Mouse (Mus musculus) cerebellum, postnatal 10 days (tissue): Measurements from ENCODE around the gene Ccng2.

Experiments used
- DNase-seq, 2 experiments: peaks; one replicate each; pipeline ENCODE4 v3.0.0; 2021; ENCODE audit warnings: mixed read lengths in 2 of 2

The Ccng2 gene

DNA sequence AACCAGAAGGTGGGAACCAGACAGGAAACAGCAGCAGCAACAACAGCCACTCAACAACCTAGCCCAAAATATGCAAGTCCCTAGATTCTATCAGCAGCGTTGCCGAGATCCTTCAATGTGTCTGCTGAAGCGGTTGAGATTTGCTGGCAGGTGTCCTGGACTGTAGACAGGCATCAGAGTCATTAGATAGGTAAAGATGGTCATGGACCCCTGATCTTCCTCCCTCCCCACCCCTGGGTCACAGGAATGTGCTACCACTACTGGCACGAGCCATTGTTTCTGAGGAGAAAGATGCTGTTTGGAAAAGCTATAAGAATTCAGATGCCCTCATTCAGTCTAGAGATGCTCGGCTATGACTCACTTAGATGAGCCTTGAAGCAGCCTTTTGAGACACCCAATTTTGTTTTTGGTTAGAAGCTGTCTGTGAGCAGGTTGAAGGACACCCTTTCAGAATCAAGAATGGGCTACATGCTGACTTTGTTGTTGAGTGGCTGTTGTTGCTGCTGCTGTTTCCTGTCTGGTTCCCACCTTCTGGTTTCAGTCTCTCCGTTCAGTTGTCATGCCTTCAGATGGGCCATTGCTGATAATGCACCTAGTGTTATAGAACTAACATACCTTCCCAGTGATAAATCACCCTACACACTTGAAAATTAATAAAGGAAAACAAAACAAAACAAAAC lies 3.5 kb upstream of the Ccng2 start:
- DNase-seq = no peak

GRCm38 (mm10) chr5:93264136-93264700 lies 2.8 kb upstream of the Ccng2 start:
- DNase-seq = no peak

GRCm38 (mm10) chr5:93265164-93265800 lies 1.8 kb upstream of the Ccng2 start:
- no peak for DNase-seq

DNA sequence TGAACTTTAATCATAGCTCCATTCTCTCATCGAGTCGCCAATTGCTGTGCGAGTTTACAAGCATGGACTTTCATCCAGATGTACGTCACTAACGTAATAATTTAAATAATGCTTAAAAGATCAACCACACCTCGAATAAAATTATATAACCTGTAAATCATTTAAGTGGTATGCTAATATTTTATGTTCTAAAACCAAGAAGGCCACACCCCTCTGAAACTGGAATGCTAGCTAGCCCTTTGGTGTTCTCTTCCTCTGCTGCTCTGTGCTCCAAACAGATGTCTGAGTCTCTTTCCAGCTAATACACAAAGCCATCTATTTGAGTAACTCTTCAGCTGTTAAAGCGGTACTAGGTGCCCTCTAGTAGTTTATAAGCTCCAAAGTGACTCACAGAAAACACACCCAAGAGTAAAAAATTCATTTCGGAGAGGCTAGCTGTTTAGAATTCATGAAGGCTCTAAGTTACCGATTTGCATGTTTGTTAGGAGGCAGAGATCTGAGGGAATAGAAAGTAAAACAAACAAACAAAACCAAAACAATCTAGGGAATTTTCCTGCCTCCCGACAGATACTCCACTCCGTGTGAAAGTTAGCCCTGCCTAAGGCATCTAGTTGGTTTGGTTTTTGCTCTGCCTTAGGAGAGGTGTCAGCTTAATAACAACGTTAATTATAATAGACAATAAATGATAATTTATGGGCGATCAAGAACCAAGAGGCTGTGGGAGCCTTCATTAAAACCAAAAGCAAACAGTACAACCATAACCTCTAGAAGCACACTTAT lies 1.1 kb upstream of the Ccng2 start:
- DNase-seq = peak in 1 of 2 experiments; percentile 12

DNA sequence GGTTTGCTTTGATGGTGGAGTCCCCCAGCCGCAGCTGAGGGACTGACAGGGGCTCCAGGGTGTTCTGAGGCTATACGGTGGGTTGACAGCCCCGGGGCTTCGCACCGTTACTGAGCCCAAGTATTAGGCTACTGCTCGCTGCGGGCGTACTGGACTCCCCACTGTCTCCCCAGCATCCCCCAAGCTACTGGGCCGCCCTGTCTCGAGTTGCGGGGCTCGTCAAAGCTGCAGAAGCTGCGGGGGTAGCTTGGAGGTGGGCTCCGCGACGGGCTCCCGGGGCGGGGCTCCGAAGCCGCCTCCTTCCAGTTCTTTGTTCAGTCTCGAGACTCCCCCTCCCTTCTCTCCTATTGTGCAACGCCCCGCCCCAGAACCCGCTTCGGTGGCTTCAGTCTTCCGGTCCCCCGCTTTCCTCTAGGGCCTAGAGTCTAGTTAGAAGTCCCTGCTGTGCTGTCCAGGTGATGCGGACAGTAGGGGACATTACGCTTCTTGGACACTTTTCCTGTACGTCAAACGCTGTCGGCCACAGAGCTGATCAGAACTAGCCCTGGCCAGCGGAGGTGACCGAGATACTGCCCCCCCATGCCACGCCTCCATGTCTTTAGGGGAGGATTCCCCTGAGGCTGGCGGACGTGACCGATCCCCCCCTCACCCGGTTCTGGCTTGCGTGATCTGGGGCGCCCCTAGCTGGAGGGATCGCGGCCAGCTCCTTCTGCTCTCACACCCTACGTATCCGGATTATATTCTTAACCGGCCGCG lies 972 bp downstream of the Ccng2 start:
- DNase-seq = peak; percentile 90 to 91

DNA sequence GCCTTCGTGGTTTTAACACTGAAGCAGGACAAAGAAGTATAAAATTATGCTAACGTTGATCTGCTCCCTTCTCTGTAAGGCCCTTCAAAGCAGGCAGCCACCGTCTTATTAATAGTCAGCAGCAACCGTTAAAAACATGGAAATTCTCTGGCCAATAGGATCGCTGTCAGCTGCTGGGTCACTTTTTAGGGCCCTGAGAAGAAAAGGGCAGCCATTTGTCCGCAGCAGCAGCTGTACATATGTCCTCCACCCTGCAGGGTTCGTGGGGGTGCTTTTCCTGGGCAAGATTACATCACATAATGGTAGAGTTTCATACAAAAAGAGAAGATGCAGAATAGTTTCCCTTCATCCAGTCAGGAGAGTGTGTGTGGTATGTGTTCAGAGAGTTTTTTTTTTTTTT lies 3.0 kb downstream of the Ccng2 start:
- peak; percentile 9 to 10 for DNase-seq

DNA sequence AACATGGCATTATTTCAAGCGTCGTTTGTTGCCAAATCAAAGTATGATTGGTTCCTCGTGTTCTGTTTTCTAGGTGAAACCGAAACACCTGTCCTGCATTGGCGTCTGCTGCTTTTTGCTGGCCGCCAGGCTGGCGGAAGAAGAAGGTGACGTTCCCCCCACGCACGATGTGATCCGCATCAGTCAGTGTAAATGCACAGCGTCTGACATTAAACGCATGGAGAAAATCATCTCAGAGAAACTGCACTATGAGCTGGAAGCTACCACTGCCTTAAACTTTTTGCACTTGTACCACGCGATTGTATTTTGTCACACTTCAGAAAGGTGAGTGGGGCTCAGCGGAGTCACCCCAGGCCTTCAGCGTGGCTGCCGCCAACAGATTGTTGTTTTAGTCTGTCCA lies 3.7 kb downstream of the Ccng2 start:
- DNase-seq = peak in 1 of 2 experiments; percentile 11

GRCm38 (mm10) chr5:93282446-93283107 lies 15.5 kb downstream of the Ccng2 start:
- DNase-seq = no peak

DNA sequence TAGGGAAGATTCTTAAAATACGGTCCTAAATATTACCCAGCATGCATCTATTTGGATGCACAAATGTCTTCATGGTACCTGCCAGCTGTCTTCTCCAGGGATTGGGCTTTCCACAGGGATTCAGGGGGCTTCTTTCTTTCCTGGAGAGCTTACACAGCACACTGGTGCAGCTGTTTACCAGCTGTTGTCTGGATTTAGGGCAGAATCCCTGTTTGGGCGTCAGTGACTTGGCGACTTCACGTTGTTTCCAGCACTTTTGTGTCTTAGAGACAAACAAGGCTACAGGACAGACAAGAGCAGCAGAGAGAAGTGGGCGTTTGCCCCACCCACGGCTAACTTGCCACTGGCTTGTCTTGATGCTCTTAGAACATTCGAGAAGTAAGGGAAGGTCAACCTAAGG lies 16.1 kb downstream of the Ccng2 start:
- no peak for DNase-seq

- no peak for DNase-seq
Observed at GRCm38 (mm10) chr5:93288553-93288952, 21.5 kb downstream of the Ccng2 start.

GRCm38 (mm10) chr5:93290282-93290681 lies 23.2 kb downstream of the Ccng2 start:
- DNase-seq = no peak

GRCm38 (mm10) chr5:93296341-93296746 lies 29.3 kb downstream of the Ccng2 start:
- DNase-seq = no peak

- no peak for DNase-seq
Observed at GRCm38 (mm10) chr5:93296754-93297153, 29.7 kb downstream of the Ccng2 start.

- peak in 1 of 2 experiments; percentile 10 for DNase-seq
Observed at GRCm38 (mm10) chr5:93297311-93297710, 30.3 kb downstream of the Ccng2 start.

DNA sequence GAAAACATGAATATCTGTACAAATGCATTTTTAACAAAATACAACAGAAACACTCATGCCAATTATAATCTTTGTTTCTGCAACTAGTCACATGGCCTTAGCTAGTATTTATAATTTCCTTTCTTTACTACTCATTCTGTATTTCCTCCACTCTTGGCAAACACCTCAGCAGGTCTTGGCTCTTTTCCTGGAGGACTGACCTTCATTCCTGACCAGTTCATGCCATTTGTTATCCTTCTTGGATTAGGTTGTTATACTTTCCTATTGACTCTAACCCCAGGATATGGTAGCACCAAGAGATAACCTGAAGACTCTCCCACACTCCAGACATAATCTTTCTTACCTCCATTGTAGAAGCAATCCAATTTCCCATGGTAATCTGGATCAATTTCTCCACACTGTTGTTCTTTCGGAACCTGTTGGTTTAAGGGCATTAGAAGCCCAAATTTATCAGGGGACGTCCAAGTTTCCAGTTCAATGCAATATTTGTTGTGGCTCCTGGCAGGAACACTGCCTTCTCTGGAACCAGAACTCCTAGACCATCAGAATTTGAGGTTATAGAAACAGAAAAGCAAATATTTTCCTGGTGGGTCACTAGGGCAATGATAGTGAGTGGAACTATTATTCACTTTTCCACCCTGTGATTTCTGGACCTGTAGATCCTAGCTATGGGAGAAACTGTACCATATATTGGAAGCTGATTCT lies 38.2 kb downstream of the Ccng2 start:
- DNase-seq = peak; percentile 16 to 18

DNA sequence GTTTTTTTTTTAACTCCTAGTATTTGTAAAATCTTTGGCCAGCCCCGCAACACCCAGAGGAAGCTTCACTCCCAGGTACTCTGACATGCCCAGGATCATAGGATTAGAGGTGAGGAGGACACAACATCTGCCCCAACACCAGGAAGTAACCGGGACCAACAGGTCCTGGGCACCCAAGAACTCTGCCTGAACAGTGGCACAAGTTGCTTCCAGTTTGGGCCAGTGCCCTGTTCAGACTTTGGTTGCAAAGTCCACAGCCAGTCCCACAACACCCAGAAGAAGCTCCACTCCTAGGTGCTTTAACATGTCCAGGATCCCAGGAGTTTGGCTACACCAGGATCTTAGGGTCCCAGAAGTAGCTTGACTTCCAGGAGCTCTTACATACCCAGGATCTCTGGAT lies 41.9 kb downstream of the Ccng2 start:
- no peak for DNase-seq

GRCm38 (mm10) chr5:93323320-93324001 lies 56.4 kb downstream of the Ccng2 start:
- DNase-seq = peak; percentile 8 to 41
